Mouse (Mus musculus) mammary gland, adult 2 months (tissue): ENCODE results near the gene Krt26. TPM values are rescaled to one million over a fixed set of nuclear protein-coding genes. Genes with fewer than 3 reads are reported as not detected.

Experiments used
- polyA plus RNA-seq: library from polyadenylated mRNA; depleted of rRNA; stranded (reverse); fragments of >200 nt; gene quantifications from 2 replicates; pipeline ENCODE4 v1.2.3, GENCODE M21; 2012; ENCODE audit warnings: low replicate concordance; rRNA removed

The Krt26 gene
- polyA plus RNA-seq: not detected in 2 replicates

GRCm38 (mm10) chr11:99337866-99338265, at the start of gene Krt26:
Krt26 (minus strand) TSS chr11:99337966.

GRCm38 (mm10) chr11:99374803-99375202, 37.0 kb upstream of the Krt26 start, which contains the start of gene Krt28:
Krt28 (minus strand) TSS chr11:99374903.

GRCm38 (mm10) chr11:99351004-99351403, 13.2 kb upstream of the Krt26 start, which contains the start of gene Krt27:
Krt27 (minus strand) TSS chr11:99351104.

GRCm38 (mm10) chr11:99322851-99323250, 14.9 kb downstream of the Krt26 start, which contains the start of gene Krt25:
Krt25 (minus strand) TSS chr11:99322951.

GRCm38 (mm10) chr11:99284833-99285312, 52.9 kb downstream of the Krt26 start, which contains the start of gene Krt24:
Krt24 (minus strand) TSS chr11:99285262.

Other genes starting within 250 kb of the Krt26 start
- gene Tns4, start 248.7 kb downstream of the Krt26 start, polyA plus RNA-seq: 8.4 and 12.1 TPM in 2 replicates
- gene Ccr7, start 182.9 kb downstream of the Krt26 start, polyA plus RNA-seq: 92.7 and 174 TPM in 2 replicates
- gene Smarce1, start 106.9 kb downstream of the Krt26 start, polyA plus RNA-seq: 14.3 and 17.3 TPM in 2 replicates
- gene Krt222, start 93.9 kb downstream of the Krt26 start, polyA plus RNA-seq: 0.32 and 0.82 TPM in 2 replicates
- 0.17 TPM in 1 of 2 replicates, not detected in the other for gene Krt24, start 52.7 kb downstream of the Krt26 start, polyA plus RNA-seq
- not detected in 2 replicates for gene Krt25, start 15.0 kb downstream of the Krt26 start, polyA plus RNA-seq
- gene Krt27, start 13.1 kb upstream of the Krt26 start, polyA plus RNA-seq: not detected in 2 replicates
- not detected in 2 replicates for gene Krt28, start 36.9 kb upstream of the Krt26 start, polyA plus RNA-seq
- gene Krt10, start 51.4 kb upstream of the Krt26 start, polyA plus RNA-seq: 2.3 and 24.1 TPM in 2 replicates
- gene Krt12, start 84.3 kb upstream of the Krt26 start, polyA plus RNA-seq: not detected in 2 replicates
- gene Krt20, start 100.2 kb upstream of the Krt26 start, polyA plus RNA-seq: 0.13 and 0.25 TPM in 2 replicates
- 2.8 and 3.9 TPM in 2 replicates for gene Krt23, start 155.2 kb upstream of the Krt26 start, polyA plus RNA-seq
- not detected in 2 replicates for gene Krt39, start 183.4 kb upstream of the Krt26 start, polyA plus RNA-seq
- gene Krt40, start 205.2 kb upstream of the Krt26 start, polyA plus RNA-seq: not detected in 2 replicates
- gene Krtap3-3, start 212.9 kb upstream of the Krt26 start, polyA plus RNA-seq: not detected in 2 replicates
- 0.43 and 2.2 TPM in 2 replicates for gene Krtap3-2, start 218.9 kb upstream of the Krt26 start, polyA plus RNA-seq
- not detected in 2 replicates for gene Gm11939, start 221.5 kb upstream of the Krt26 start, polyA plus RNA-seq
- not detected in 2 replicates for gene Krtap3-1, start 228.7 kb upstream of the Krt26 start, polyA plus RNA-seq
- not detected in 2 replicates for gene Krtap1-5, start 243.1 kb upstream of the Krt26 start, polyA plus RNA-seq
- gene Krtap1-4, start 245.7 kb upstream of the Krt26 start, polyA plus RNA-seq: not detected in 2 replicates